Mouse (Mus musculus) kidney, postnatal 0 days (tissue): ENCODE data around the gene Aldh2. TPM values are rescaled to one million over a fixed set of nuclear protein-coding genes. Genes with fewer than 3 reads are reported as not detected.
A peak's percentile ranks its signal among the peaks of the same experiment; 100 is the strongest.
"Not testable (repeated sequence)": the region's sequence is repeated elsewhere in the genome, so short reads cannot be mapped to it uniquely, and the experiment has no call there.

Experiments used
- ATAC-seq: fragments of 200-750 bp; cut with Nextera tagmentation; replicated peaks from 2 replicates; pipeline ENCODE4 v1.8.0; 2017; ENCODE audit warnings: low read depth, moderate number of reproducible peaks, moderate TSS enrichment, moderate library complexity; ENCODE audit not compliant: low FRiP score
- DNase-seq: peaks from one replicate; pipeline ENCODE4 v3.0.0-alpha.2; 2016; ENCODE audit warnings: low spot score
- H3K27ac ChIP-seq: fragments of 300-500 bp; sonication (generic); 2 replicates; pipeline ENCODE4 v1.5.1; 2014; ENCODE audit warnings: mild to moderate bottlenecking
- H3K27me3 ChIP-seq: fragments of 300-500 bp; sonication (generic); 2 replicates; pipeline ENCODE4 v1.6.1; 2014; ENCODE audit warnings: low read length, mixed read lengths; ENCODE audit not compliant: insufficient read depth
- H3K36me3 ChIP-seq: fragments of 300-500 bp; sonication (generic); 2 replicates; pipeline ENCODE4 v1.6.1; 2014; ENCODE audit warnings: low read length, mixed read lengths; ENCODE audit not compliant: insufficient read depth
- H3K4me1 ChIP-seq: fragments of 300-500 bp; sonication (generic); replicated peaks from 2 replicates; pipeline ENCODE4 v1.6.1; 2014; ENCODE audit warnings: antibody characterized with exemption, low read length, mixed read lengths; ENCODE audit not compliant: insufficient read depth
- H3K4me2 ChIP-seq: fragments of 300-500 bp; sonication (generic); 2 replicates; pipeline ENCODE4 v1.6.1; 2014; ENCODE audit warnings: mild to moderate bottlenecking, low read length, moderate library complexity, mixed read lengths
- H3K4me3 ChIP-seq: fragments of 300-500 bp; sonication (generic); replicated peaks from 2 replicates; pipeline ENCODE4 v1.5.1; 2014; ENCODE audit warnings: low read depth, low read length
- H3K9ac ChIP-seq: fragments of 300-500 bp; sonication (generic); 2 replicates; pipeline ENCODE4 v1.6.1; 2014; ENCODE audit warnings: low read depth, low read length
- H3K9me3 ChIP-seq: fragments of 300-500 bp; sonication (generic); replicated peaks from 2 replicates; pipeline ENCODE4 v1.6.1; 2016; ENCODE audit warnings: low read length, inconsistent platforms, mixed read lengths
- CTCF ChIP-seq: IDR thresholded peaks from 2 replicates; pipeline ENCODE4 v1.5.1; 2016; ENCODE audit warnings: antibody characterized with exemption, low read depth, mild to moderate bottlenecking, moderate library complexity
- WGBS: fragments of 180-500 bp; shearing (Covaris S2); extraction: QIAGEN DNeasy Blood & Tissue Kit; methylation state at CpG from one replicate; pipeline ENCODE4 v1.1.7; 2014; 5-methylcytosine and 5-hydroxymethylcytosine counted together
- polyA plus RNA-seq: library from polyadenylated mRNA; unstranded; fragments of >200 nt; fragmentation: Nextera tagmentation; extraction: Ambion mirVana; gene quantifications from 2 replicates; pipeline ENCODE4 v1.2.1, GENCODE M21; 2015

Aldh2 gene
- polyA plus RNA-seq, 1 experiment from 2014 or later: 203 TPM

DNA sequence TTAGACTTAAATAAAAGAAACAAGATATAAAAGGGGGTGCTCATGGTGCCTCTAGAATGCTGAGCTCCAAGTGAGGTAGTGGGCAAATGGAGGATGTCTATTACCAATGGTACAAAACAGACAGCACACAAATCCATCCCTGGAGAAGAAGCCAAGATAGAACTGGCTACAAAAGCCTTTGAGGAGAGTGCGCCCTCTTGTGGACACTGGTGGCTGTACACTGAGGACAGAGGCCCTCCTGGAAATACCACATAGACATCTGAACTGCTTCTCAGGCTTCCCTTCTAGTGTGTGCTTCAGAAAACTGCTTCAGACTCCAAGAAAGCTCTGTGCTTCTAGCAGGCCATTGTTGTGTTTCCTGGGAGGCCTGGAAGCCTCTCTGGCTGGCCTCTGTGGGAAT, 34.2 kb upstream of the Aldh2 start:
- H3K36me3 ChIP-seq: no peaks in the 10 kb centered on the region
- TF ChIP-seq CTCF: peak; percentile 98

GRCm38 (mm10) chr5:121623241-121623640, 29.6 kb upstream of the Aldh2 start:
- H3K36me3 ChIP-seq: no peaks in the 10 kb centered on the region
- H3K9ac ChIP-seq: no peak overlapping the region
- no peak overlapping the region for H3K4me3 ChIP-seq
- H3K27ac ChIP-seq: no peak overlapping the region
- no peaks in the 10 kb centered on the region for H3K9me3 ChIP-seq
- no peaks in the 10 kb centered on the region for H3K27me3 ChIP-seq
- H3K4me2 ChIP-seq: no peak overlapping the region
- no peak for TF ChIP-seq CTCF
- WGBS: 82% methylated on average over 3 of the region's 3 CpGs
- no peak for DNase-seq
- ATAC-seq: no peak
- no peaks in the 10 kb centered on the region for H3K4me1 ChIP-seq

More for the DNA sequence above, 34.2 kb upstream of the Aldh2 start:
- 0% methylated on average over 1 of the region's 1 CpGs for WGBS
- no peak overlapping the region for H3K4me2 ChIP-seq
- no peaks in the 10 kb centered on the region for H3K9me3 ChIP-seq
- ATAC-seq: no peak
- DNase-seq: peak; percentile 77
- no peak overlapping the region for H3K9ac ChIP-seq
- H3K4me1 ChIP-seq: no peaks in the 10 kb centered on the region
- H3K4me3 ChIP-seq: no peak overlapping the region
- no peak overlapping the region for H3K27ac ChIP-seq
- H3K27me3 ChIP-seq: no peaks in the 10 kb centered on the region

GRCm38 (mm10) chr5:121621102-121621501, 27.5 kb upstream of the Aldh2 start:
- no peak for DNase-seq
- TF ChIP-seq CTCF: no peak
- Histone ChIP-seq H3K36me3 (no peaks in the 10 kb centered on the region), H3K9ac (no peak overlapping the region), H3K4me1 (no peaks in the 10 kb centered on the region), H3K27me3 (no peaks in the 10 kb centered on the region), H3K27ac (no peak overlapping the region), H3K9me3 (no peaks in the 10 kb centered on the region), H3K4me2 (no peak overlapping the region), H3K4me3 (no peak overlapping the region)
- 89% methylated on average over 5 of the region's 5 CpGs for WGBS
- ATAC-seq: no peak

DNA sequence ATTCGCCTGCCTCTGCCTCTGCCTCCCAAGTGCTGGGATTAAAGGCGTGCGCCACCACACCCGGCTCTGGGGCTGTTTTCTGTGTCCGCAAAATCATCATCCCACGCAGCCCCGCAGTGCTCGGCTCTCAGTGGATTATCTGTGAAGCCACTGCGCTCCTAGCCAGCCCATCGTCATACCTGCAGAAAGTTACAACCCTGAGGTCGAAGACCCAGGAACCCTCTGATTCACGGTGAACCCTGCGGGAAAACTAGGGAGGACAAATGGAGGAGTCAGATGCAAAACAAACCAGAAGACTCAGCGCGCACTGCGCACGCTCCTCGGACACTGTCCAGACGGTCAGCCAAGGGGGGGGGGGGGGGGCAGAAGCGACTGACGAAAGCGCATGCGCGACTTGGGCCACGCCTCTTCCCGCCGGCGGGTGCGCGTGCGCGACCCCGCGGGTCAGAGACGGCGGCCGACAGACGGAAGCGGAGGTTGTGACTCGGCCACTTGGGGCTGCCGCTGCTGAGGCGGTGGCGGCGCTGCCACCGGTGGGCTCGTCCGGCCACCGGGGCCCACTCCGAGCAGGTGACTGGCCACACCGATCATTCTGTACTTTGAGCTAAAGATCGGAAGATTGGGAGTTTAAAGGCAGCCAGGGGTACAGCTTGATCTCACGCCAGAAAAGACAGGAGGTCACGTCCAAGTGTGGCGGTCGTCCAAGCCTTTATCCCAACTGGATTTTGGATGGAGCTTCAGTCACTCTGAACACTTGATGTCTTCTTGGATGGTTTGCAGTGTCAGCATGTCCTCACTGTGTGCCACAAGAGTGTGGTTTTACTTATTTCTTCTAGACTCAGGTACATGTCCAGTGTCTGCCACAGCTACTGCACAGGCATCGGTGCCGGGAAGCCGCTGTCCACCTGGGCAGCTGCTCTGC, 25.2 kb upstream of the Aldh2 start, which contains the start of gene Acad12:
Gene Acad12 (minus strand): TSS at position 347 of the 922 bp plus-strand sequence.
- Histone ChIP-seq H3K4me3 (peak within 1 kb of the TSS; percentile 61), H3K27me3 (no peaks in the 10 kb centered on the region), H3K27ac (peak within 1 kb of the TSS; percentile 69), H3K9ac (peak within 1 kb of the TSS; percentile 68), H3K4me2 (peak within 1 kb of the TSS; percentile 84), H3K9me3 (no peaks in the 10 kb centered on the region), H3K4me1 (no peaks in the 10 kb centered on the region), H3K36me3 (no peaks in the 10 kb centered on the region)
- TF ChIP-seq CTCF: no peak
- ATAC-seq (peak; percentile 86), DNase-seq (peak; percentile 92)
- WGBS: under 1% methylated on average over 57 of the region's 58 CpGs

GRCm38 (mm10) chr5:121614921-121615320, 21.3 kb upstream of the Aldh2 start:
- H3K27me3 ChIP-seq, H3K27ac ChIP-seq, DNase-seq, H3K9me3 ChIP-seq, H3K4me2 ChIP-seq, H3K36me3 ChIP-seq, H3K4me3 ChIP-seq, ATAC-seq, H3K4me1 ChIP-seq, H3K9ac ChIP-seq: not testable (repeated sequence)
- 76% methylated on average over 3 of the region's 3 CpGs for WGBS

DNA sequence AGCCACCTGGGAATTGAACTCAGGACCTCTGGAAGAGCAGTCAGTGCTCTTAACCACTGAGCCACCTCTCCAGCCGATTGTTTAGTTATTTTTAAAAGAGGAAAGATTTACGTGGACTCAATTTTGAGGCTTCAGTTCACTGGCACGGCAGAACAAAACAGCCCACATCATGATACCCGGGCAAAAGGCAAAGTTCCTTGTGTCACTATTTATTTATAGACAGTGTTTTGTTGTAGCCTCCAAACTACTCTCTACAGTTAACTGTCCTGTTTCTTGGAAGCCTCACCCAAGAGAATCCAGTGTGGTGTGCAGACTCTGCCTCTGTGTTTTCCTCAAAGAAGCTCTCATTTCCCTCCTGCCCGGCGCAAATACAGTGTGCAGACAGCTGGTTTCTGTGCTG, 18.4 kb upstream of the Aldh2 start:
- TF ChIP-seq CTCF: no peak
- Histone ChIP-seq H3K36me3 (no peaks in the 10 kb centered on the region), H3K4me3 (no peak overlapping the region), H3K27ac (no peak overlapping the region), H3K27me3 (no peaks in the 10 kb centered on the region), H3K9ac (no peak overlapping the region), H3K4me2 (no peak overlapping the region), H3K4me1 (no peaks in the 10 kb centered on the region), H3K9me3 (no peaks in the 10 kb centered on the region)
- ATAC-seq: no peak
- WGBS: 72% methylated on average over 6 of the region's 6 CpGs
- DNase-seq: no peak
